Mouse (Mus musculus) skeletal muscle tissue, adult 2 months (tissue): ENCODE measurements around the gene Scgb1b15.
"Not testable (repeated sequence)": the region's sequence is repeated elsewhere in the genome, so short reads cannot be mapped to it uniquely, and the experiment has no call there.

ENCODE experiments used
- DNase-seq: peaks from one replicate; pipeline ENCODE4 v3.0.0-alpha.2; 2012; ENCODE audit warnings: low read depth, low spot score

Gene Scgb1b15

GRCm38 (mm10) chr7:32836254-32836653 lies at the start of gene Scgb1b15:
TSS of gene Scgb1b15 (plus strand) at chr7:32836554.
- not testable (repeated sequence) for DNase-seq

DNA sequence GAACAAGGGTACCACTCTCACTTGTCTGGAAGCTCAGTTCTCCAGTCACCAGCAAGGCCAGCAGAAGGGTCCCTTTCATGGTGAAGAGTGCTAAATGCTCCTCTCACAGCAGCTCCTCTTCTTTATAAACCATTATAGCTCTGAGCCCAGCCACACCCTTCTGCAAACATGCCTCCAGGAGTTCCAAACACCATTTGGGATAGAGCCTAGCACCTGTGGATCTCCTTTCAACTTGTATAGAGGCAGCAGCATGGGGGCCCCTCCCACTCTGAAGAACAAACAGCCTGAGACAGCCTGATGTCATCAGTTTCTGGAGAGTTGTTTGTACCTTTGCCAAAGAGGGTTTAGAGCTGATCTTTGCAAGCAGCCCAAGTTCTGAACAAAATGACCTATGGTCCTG lies 6.8 kb upstream of the Scgb1b15 start, which contains the start of gene Scgb2b15:
Gene Scgb2b15, minus strand, starts transcription at position 101 of the 400 bp plus-strand sequence.
- DNase-seq, result not testable (repeated sequence)
